Mouse (Mus musculus) telencephalon, adult 2 months (tissue): ENCODE data around the gene 3830417A13Rik.

Source experiments
- DNase-seq: peaks from one replicate; pipeline ENCODE4 v3.0.0-alpha.2; 2011; ENCODE audit warnings: low read depth, low spot score

Gene 3830417A13Rik

GRCm38 (mm10) chrX:64173248-64173647 is at the start of gene 3830417A13Rik:
3830417A13Rik (plus strand) TSS chrX:64173548.
- DNase-seq = no peak

DNA sequence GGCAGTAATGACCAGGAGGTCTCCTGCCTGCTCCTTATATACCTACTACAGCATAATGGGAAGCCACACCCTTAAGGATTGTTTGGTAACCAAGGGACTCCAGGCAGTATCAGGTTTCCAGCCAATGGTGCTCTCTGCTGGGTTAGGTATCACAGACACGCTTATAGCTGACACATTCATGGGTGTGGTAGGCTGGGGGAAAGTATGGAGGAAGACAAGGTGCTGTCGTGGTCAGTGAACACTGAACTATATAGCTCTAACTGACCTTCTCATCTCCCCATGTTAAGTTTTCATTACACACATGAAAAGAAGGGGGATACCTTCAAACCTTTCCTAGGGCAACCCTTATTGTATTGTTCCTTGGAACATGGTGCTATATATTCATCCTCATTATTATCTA is 21.2 kb upstream of the 3830417A13Rik start, which contains the start of gene Gm6760:
Gene Gm6760 (minus strand): TSS at position 101 of the 400 bp plus-strand sequence.
- no peak for DNase-seq

DNA sequence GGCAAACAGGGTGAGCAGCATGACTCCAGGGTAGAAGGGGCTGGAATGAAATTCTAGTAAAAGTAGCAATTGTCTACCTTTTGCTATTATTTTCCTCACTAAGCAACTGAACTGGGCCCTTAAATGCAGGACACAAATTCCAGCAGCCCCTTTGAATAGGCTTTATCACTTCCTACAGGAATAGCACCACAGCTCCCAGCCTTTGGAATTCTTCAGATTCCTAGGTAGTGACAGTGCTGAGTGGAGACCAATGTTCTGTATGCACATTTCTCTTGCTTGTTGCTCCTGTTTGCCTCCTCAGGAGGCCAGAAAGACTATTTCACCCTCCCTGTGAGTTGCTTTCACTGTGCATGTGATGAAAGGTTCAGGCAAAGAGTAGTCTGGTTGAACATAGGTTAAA is 7.9 kb downstream of the 3830417A13Rik start:
- no peak for DNase-seq
